Mouse (Mus musculus) lung, postnatal 14 days (tissue): Measurements from ENCODE around the gene Crygd.

Experiments
- DNase-seq: peaks from one replicate; pipeline ENCODE4 v3.0.0; 2021

Gene Crygd

DNA sequence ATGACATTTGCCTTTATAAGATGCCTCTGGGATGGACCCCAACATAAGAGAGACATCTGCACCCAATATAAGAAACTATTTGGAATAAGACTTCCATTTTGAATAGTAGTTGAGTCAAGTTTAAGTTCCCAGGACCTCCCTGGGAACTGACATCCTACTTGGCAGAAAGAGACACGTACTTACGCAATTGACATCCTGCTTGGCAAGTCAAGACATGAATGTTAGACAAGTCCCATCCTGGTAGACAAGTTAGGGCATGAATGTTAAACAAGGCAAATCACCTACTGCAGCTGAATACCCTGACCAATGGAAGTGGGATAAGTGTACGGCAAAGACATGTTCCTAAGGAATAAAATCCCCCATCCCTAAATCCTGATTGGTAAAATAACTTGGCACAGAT lies 21.4 kb downstream of the Crygd start:
- no peak for DNase-seq

DNA sequence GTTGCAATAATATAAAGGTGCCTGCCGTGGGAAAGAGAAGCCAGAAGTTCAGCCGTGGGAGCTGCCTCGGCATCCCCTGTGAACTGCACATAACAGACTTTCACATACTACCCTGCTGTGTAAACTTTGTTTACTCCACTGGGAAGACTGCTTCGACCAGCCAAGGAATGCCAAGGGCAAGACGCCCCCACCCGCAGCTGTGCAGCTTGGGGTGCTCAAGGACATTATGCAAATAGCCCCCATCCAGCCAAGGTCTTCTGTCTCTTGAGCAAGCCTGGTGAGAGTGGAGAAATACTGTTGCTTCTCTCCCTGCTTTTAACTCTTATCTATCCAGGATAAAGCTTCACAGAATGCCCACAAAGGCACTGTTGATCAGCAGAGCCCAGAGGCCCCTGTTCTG lies 22.4 kb downstream of the Crygd start:
- no peak for DNase-seq

DNA sequence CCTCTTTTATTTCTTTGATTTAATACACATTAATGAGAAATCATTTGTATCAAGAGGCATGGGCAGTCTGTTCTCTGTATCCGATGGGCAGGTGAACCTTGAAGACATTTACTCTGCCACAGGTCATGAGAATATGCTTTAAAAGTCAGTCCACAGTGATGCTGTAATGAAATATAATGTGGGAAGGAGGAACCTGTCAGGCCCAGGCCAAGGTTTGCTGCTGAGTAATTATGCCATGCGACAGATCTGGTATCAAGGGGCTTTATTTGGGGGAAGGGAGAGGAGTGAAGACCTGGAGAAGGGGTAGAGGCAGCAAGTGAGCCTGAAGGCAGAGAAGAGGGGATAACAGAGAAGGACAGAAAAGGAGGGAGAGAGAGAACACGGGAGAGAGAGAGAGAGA lies 23.6 kb downstream of the Crygd start:
- DNase-seq, result no peak

DNA sequence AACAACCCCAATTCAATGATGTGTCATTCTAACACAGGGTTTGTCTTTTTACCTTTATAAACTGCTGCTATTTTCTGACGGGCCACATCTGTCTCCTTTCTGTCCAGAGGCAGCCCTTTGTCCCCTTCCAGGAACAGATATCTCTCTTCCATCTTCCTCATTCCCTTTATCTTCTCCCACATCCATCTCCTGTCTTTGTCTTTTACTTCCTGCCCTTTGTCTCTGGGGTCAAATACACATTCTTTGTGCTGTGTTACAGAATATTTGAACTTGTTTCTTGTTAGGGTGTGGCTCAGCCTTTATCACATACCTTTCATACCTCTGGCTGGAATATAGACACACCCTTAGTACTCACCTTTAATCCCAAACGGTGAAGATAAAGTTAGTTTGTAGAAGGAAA lies 25.7 kb downstream of the Crygd start:
- no peak for DNase-seq

DNA sequence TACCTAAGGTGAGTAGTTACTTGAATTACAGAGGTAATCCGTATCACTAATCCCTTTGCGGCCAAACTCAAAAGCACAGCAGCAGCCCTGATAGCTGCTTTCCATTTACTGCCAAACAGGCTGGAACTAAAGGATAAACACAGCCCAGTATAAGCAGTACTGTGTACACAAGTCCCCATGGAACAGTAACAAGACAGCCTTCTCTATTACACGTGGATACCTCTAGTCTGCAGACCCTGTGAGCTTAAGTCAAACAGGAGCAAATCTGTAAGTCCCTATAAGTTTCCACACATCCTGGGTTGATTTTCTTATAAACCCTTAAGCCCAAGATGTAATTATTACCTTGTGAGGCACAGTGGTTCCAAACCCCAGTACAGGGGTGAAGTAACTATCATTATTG lies 27.7 kb downstream of the Crygd start:
- DNase-seq, result no peak

DNA sequence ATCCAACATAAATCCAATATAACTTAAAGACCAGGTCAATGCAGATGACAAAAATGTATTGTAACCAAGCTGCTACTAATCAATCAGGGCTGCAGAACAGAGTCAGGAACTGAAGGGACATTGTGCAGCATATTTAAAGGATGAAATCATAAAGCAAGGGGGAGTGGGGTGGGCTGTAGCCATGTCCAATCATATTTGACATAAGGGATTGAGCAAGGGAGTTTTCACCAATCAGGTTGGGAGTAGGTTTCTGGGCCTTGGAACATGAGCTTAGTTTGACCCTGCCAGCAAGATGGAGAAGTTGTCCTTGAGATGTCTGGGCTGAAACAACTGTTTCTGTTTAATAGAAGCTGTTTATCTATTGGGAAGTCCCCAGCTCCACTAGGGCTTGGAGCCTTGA lies 30.6 kb downstream of the Crygd start, which contains the start of gene Akr1cl:
TSS of gene Akr1cl (minus strand) at position 119 of the 400 bp plus-strand sequence.
- DNase-seq, result no peak

DNA sequence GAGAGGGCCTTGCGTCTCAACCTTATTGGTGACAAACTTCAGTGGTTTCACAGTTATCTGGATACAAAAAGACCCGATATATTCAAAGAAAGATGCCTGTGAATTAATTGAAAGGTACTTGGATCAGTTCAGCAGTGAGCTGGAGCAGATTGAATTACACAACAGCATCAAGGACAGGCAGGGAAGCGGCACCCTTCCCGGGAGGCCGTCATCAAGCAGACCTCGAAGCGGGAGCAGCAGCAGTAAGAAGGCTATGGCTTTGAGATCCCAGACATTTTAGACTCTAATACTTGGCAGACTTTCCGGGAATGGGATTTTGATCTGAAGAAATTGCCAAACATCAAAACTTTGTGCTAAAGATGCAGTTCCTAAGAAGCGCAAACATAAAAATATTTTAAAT lies 35.0 kb downstream of the Crygd start:
- DNase-seq, result no peak

DNA sequence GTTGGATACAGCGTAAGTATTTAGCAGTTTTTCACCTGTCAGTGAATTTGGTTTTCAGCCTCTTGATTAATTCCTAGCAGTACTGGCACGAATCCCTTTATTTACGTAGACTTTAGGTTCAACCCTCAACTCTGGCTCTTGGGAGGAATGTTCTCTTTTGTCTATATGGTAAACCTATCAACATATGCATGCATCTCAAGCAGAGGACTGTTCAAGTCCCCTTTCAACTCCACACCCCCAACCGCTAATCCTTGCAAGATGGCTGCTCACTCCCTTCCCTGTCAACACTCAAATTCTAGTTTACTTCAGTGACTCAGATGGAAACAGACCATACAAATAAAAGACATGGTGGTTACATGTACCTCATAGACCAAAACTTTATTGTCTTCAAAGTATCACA lies 50.5 kb downstream of the Crygd start:
- DNase-seq, result no peak
